Mouse (Mus musculus): ENCODE results near the gene Rtp2.

- TF ChIP-seq CTCF (IDR thresholded peaks at IDR 0.05; ENCODE audit: low read depth) (no peak), EP300 (optimal IDR thresholded peaks at IDR 0.05) (no peak)
These were observed 18.8 kb downstream of the Rtp2 start for GRCm38 (mm10) chr16:23913401-23913800.

Data from stomach, postnatal 0 days (tissue).